Mouse (Mus musculus) stomach, embryonic 16.5 days (tissue): ENCODE results near the gene Erp27. TPM values are rescaled to one million over a fixed set of nuclear protein-coding genes. Genes with fewer than 3 reads are reported as not detected.

ENCODE experiments used
- ATAC-seq: fragments of 200-750 bp; cut with Nextera tagmentation; 2 replicates; pipeline ENCODE4 v1.8.0; 2017; ENCODE audit warnings: moderate number of reproducible peaks, moderate TSS enrichment; ENCODE audit not compliant: insufficient read depth, low FRiP score
- H3K27ac ChIP-seq: fragments of 300-500 bp; sonication (generic); 2 replicates; pipeline ENCODE4 v1.5.1; 2014; ENCODE audit warnings: low read length
- H3K27me3 ChIP-seq: fragments of 300-500 bp; sonication (generic); 2 replicates; pipeline ENCODE4 v1.6.1; 2014; ENCODE audit warnings: low read length, control low read depth, mixed read lengths; ENCODE audit not compliant: control insufficient read depth, insufficient read depth
- H3K36me3 ChIP-seq: fragments of 300-500 bp; sonication (generic); 2 replicates; pipeline ENCODE4 v1.6.1; 2014; ENCODE audit warnings: low read length; ENCODE audit not compliant: control insufficient read depth, insufficient read depth
- H3K4me1 ChIP-seq: fragments of 300-500 bp; sonication (generic); 2 replicates; pipeline ENCODE4 v1.6.1; 2014; ENCODE audit warnings: low read length, control low read depth, mixed read lengths; ENCODE audit not compliant: control insufficient read depth, insufficient read depth
- H3K4me2 ChIP-seq: fragments of 300-500 bp; sonication (generic); 2 replicates; pipeline ENCODE4 v1.6.1; 2014; ENCODE audit warnings: low read depth, low read length, mixed read lengths
- H3K4me3 ChIP-seq: fragments of 300-500 bp; sonication (generic); replicated peaks from 2 replicates; pipeline ENCODE4 v1.5.1; 2014; ENCODE audit warnings: mild to moderate bottlenecking, low read length
- H3K9ac ChIP-seq: fragments of 300-500 bp; sonication (generic); 2 replicates; pipeline ENCODE4 v1.6.1; 2014; ENCODE audit warnings: low read length
- H3K9me3 ChIP-seq: fragments of 300-500 bp; sonication (generic); replicated peaks from 2 replicates; pipeline ENCODE4 v1.6.1; 2016; ENCODE audit warnings: low read length, control low read depth; ENCODE audit not compliant: control insufficient read depth
- WGBS: fragments of 180-500 bp; shearing (Covaris S2); extraction: QIAGEN DNeasy Blood & Tissue Kit; methylation state at CpG from one replicate; pipeline ENCODE4 v1.1.7; 2014; 5-methylcytosine and 5-hydroxymethylcytosine counted together
- polyA plus RNA-seq: library from polyadenylated mRNA; unstranded; fragments of >200 nt; fragmentation: Nextera tagmentation; extraction: Ambion mirVana; gene quantifications from 2 replicates; pipeline ENCODE4 v1.2.1, GENCODE M21; 2015

Erp27 gene
- polyA plus RNA-seq, 1 experiment from 2014 or later: 41.0 TPM

- H3K36me3 ChIP-seq: no peaks in the 10 kb centered on the region
- H3K4me3 ChIP-seq: no peak overlapping the region
- no peaks in the 10 kb centered on the region for H3K27me3 ChIP-seq
- 57% methylated on average over 4 of the region's 4 CpGs for WGBS
- H3K4me2 ChIP-seq: no peak overlapping the region
- peaks cover 6% of the 10 kb centered on the region for H3K4me1 ChIP-seq
- H3K9ac ChIP-seq: no peak overlapping the region
- H3K9me3 ChIP-seq: no peaks in the 10 kb centered on the region
- ATAC-seq: peak; percentile 72; the same call in 1 of the 2 replicates
- peak overlapping the region; percentile 59 for H3K27ac ChIP-seq
Observed at GRCm38 (mm10) chr6:136866150-136866549, 55.8 kb downstream of the Erp27 start.

DNA sequence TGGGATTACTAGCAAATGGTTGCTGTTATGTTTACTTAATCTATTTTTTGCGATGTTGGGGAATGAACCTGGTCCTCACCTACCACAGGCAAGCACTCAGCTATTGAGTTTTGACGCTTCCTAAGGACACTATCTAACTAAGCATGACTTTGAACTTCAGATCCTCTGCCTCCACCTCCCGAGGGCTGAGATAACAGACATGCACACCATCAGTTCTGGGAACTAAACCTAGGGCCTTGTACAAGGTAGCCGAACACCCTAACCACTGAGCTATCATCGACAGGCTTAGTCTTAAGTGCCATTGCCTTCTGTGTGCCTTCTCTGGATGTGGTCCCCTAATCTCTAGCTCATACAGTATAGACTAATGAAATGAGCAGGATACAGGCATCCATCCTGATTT is 56.6 kb downstream of the Erp27 start:
- 86% methylated on average over 5 of the region's 5 CpGs for WGBS
- no peak overlapping the region for H3K4me2 ChIP-seq
- H3K4me1 ChIP-seq: peaks cover 6% of the 10 kb centered on the region
- H3K9me3 ChIP-seq: no peaks in the 10 kb centered on the region
- H3K9ac ChIP-seq: no peak overlapping the region
- H3K36me3 ChIP-seq: no peaks in the 10 kb centered on the region
- no peaks in the 10 kb centered on the region for H3K27me3 ChIP-seq
- H3K4me3 ChIP-seq: no peak overlapping the region
- peak overlapping the region; percentile 59; the same call in 1 of the 2 replicates for H3K27ac ChIP-seq
- ATAC-seq: no peak

DNA sequence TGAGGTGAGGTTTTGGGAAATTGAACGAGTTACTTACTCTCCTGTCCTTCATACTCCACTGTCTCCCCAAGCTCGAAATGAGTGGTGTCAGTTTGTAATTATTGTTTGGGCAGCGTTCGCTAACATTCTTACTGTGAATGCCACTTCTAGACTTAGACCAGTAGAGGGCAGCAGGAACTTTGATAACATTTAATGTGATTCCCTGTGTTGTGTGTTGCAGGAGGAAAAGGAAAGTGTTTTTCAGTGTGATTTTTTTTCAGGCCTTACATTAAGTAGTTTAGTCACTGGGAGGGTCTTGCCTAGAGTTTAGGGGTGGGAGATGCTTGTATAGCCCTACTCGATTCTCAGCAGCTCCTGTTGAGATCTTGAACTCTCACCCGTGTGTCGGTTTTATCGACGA is 61.0 kb downstream of the Erp27 start:
- 33% methylated on average over 9 of the region's 9 CpGs for WGBS
- H3K27me3 ChIP-seq: no peaks in the 10 kb centered on the region
- no peak overlapping the region for H3K4me3 ChIP-seq
- no peaks in the 10 kb centered on the region for H3K36me3 ChIP-seq
- H3K4me2 ChIP-seq: no peak overlapping the region
- 0 out of 2 replicates have a peak overlapping the region, but pooled peaks have one; percentile 7 for H3K27ac ChIP-seq
- peak overlapping the region; percentile 44 for H3K9ac ChIP-seq
- peaks cover 26% of the 10 kb centered on the region for H3K4me1 ChIP-seq
- H3K9me3 ChIP-seq: no peaks in the 10 kb centered on the region
- ATAC-seq: peak; percentile 23; the same call in 1 of the 2 replicates

DNA sequence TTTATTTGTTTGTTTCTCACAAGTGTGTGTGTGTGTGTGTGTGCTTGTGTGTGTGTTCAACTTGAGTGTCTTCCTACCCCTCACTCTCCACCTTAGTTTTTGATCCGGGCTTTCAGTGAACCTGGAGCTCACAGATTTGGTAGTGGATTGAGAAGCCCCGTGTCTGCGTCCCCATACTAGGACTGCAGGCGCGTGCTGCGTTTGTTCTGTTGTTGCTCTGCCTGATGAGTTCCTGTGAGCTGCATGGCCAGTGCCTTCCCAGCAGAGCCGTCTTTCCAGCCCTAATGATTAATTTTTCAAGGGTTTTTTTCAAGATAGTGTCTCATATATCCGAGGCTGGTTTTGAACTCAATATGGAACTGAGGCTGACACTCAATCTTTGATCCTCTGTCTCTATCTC is 63.6 kb downstream of the Erp27 start:
- H3K27ac ChIP-seq: peak overlapping the region; percentile 82
- ATAC-seq: no peak
- H3K4me3 ChIP-seq: no peak overlapping the region
- H3K9me3 ChIP-seq: no peaks in the 10 kb centered on the region
- H3K27me3 ChIP-seq: no peaks in the 10 kb centered on the region
- 0 out of 2 replicates have a peak overlapping the region, but pooled peaks have one; percentile 42 for H3K4me2 ChIP-seq
- 0 out of 2 replicates have a peak overlapping the region, but pooled peaks have one; percentile 25 for H3K9ac ChIP-seq
- WGBS: 44% methylated on average over 8 of the region's 8 CpGs
- H3K36me3 ChIP-seq: no peaks in the 10 kb centered on the region
- peaks cover 24% of the 10 kb centered on the region for H3K4me1 ChIP-seq

- Histone ChIP-seq H3K9ac (peak overlapping the region; percentile 62), H3K27me3 (no peaks in the 10 kb centered on the region), H3K36me3 (no peaks in the 10 kb centered on the region), H3K4me1 (peaks cover 24% of the 10 kb centered on the region), H3K4me3 (peak overlapping the region; percentile 37; the same call in 1 of the 2 replicates), H3K9me3 (no peaks in the 10 kb centered on the region), H3K27ac (peak overlapping the region; percentile 82), H3K4me2 (peak overlapping the region; percentile 42)
- 5% methylated on average over 11 of the region's 11 CpGs for WGBS
- ATAC-seq: peak; percentile 68
Observed at GRCm38 (mm10) chr6:136857873-136858260, 64.1 kb downstream of the Erp27 start.

Other genes starting within 250 kb of the Erp27 start
- gene Gucy2c, start 140.4 kb downstream of the Erp27 start, polyA plus RNA-seq: 8.5 and 8.7 TPM in 2 replicates
- 0.83 and 0.89 TPM in 2 replicates for gene Hist4h4, start 117.8 kb downstream of the Erp27 start, polyA plus RNA-seq
- gene H2afj, start 113.9 kb downstream of the Erp27 start, polyA plus RNA-seq: 180 and 196 TPM in 2 replicates
- 0.46 and 2.6 TPM in 2 replicates for gene BC049715, start 94.6 kb downstream of the Erp27 start, polyA plus RNA-seq
- gene Wbp11, start 93.9 kb downstream of the Erp27 start, polyA plus RNA-seq: 85.0 and 90.8 TPM in 2 replicates
- gene Smco3, start 86.7 kb downstream of the Erp27 start, polyA plus RNA-seq: 1.2 and 2.2 TPM in 2 replicates
- 6.9 and 7.9 TPM in 2 replicates for gene Art4, start 64.4 kb downstream of the Erp27 start, polyA plus RNA-seq
- 224 and 245 TPM in 2 replicates for gene Mgp, start 46.4 kb downstream of the Erp27 start, polyA plus RNA-seq
- 0.06 TPM in 1 of 2 replicates, not detected in the other for gene Pde6h, start 1.7 kb upstream of the Erp27 start, polyA plus RNA-seq
- gene Arhgdib, start 19.7 kb upstream of the Erp27 start, polyA plus RNA-seq: 57.8 and 69.5 TPM in 2 replicates
- gene Rerg, start 248.3 kb upstream of the Erp27 start, polyA plus RNA-seq: 29.9 and 32.1 TPM in 2 replicates